Mouse (Mus musculus): ENCODE measurements at regions not wholly inside any gene's neighbourhood (a gene's known extent, or its start where the extent isn't known, plus 50 kb on each side); places are given as distances from the start of the nearest gene placed in this dataset. TPM values are rescaled to one million over a fixed set of nuclear protein-coding genes. Genes with fewer than 3 reads are reported as not detected.

DNA sequence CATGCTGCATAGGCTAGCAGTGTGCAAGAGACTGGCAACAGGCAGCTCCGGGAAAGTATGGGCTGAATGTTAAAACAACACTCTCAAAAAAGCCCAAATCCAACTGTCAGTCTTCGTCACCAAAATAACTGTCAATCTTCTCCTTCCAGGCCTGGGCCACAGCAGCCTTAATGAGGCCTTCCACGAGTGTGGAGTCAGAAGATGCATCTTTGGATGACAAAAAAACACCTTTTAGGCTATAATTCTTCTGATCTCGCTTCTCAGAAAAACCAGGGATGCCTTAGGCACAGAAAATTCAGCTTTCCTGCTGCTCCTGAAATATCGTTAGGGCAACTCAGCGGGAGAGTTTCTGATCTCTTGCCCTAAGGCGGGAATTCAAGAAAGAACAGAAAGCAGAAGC is 82.2 kb upstream of the Zpld1 start:
- H3K27ac ChIP-seq = no peak overlapping the region
- H3K4me3 ChIP-seq = no peak overlapping the region
- no peaks in the 10 kb centered on the region for H3K27me3 ChIP-seq
- no peak overlapping the region for H3K4me2 ChIP-seq
- no peak overlapping the region for H3K9ac ChIP-seq
- no peaks in the 10 kb centered on the region for H3K9me3 ChIP-seq
- H3K36me3 ChIP-seq = no peaks in the 10 kb centered on the region
- no peak for ATAC-seq (ENCODE audit: borderline replicate concordance, extremely low read depth, low FRiP score, low TSS enrichment)
- H3K4me1 ChIP-seq = 0 out of 2 replicates have a peak, but pooled peaks cover 12% of the 10 kb centered on the region
- 82% methylated on average over 7 of the region's 7 CpGs for WGBS

DNA sequence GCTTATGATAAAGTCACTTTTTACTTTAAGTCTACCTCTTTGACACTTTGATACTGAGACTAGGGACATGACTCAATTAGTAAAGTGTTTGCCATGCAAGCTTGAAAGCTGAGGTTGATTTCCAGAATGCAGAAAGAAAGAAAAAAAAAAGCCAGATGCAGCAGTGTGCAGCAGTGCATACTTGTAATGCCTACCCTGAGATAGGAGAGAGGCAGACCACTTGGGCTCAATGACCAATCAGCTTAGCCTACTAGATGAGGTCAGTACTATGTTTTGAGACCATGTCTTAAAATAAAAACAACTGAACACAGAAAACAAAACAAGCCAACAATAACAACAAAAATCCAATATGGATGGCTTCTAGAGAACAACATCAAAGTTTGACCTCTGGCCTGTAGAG is 81.4 kb upstream of the Zpld1 start:
- ATAC-seq (ENCODE audit: borderline replicate concordance, extremely low read depth, low FRiP score, low TSS enrichment) = peak; percentile 65; the same call in 1 of the 2 replicates
- no peak overlapping the region for H3K4me3 ChIP-seq
- H3K27me3 ChIP-seq = no peaks in the 10 kb centered on the region
- peak overlapping the region; percentile 82 for H3K27ac ChIP-seq
- H3K9ac ChIP-seq = no peak overlapping the region
- H3K36me3 ChIP-seq = no peaks in the 10 kb centered on the region
- no peak overlapping the region for H3K4me2 ChIP-seq
- H3K9me3 ChIP-seq = no peaks in the 10 kb centered on the region
- 0 out of 2 replicates have a peak, but pooled peaks cover 12% of the 10 kb centered on the region for H3K4me1 ChIP-seq

DNA sequence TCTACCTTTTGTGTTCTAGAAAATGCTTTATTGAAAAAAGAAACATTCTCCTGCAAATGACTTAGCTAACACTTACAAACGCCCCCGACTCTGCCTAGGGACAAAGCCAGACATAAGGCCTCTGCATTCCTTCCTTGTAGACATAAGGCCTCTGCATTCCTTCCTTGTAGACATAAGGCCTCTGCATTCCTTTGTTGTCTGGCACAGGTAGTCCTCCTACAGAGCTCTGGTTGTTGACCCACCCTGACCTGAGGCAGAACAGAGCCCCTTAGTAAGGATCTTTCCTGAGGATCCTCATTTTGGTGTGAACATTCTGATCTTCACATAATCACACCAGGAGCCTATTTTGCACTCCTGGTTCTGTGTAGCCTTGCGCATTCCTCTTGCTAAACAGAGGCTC is 80.9 kb upstream of the Zpld1 start:
- peak overlapping the region; percentile 82 for H3K27ac ChIP-seq
- 0 out of 2 replicates have a peak, but pooled peaks cover 12% of the 10 kb centered on the region for H3K4me1 ChIP-seq
- no peaks in the 10 kb centered on the region for H3K9me3 ChIP-seq
- no peaks in the 10 kb centered on the region for H3K36me3 ChIP-seq
- no peak overlapping the region for H3K9ac ChIP-seq
- 56% methylated on average over 3 of the region's 3 CpGs for WGBS
- H3K4me3 ChIP-seq = no peak overlapping the region
- peak; percentile 91 for ATAC-seq (ENCODE audit: borderline replicate concordance, extremely low read depth, low FRiP score, low TSS enrichment)
- H3K27me3 ChIP-seq = no peaks in the 10 kb centered on the region
- no peak overlapping the region for H3K4me2 ChIP-seq

DNA sequence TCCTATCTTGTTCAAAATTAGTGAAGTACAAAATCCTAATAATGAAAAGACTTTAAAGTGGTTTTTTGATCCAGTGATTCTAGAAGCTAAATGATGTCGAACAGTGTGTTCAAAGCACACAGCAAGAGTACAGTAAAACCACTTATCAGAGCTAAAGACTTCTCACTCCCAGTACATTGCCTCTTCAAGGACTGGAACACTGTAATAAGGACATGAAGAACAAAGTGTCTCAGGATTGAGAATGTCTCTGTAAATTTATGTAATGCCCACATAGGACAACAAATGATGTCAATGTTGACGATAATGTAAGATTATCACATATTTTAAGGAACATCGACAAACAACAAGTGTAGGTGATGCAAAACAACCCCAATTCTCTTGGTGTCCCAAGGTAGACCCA is 78.1 kb upstream of the Zpld1 start:
- H3K9ac ChIP-seq = no peak overlapping the region
- no peak overlapping the region for H3K27ac ChIP-seq
- H3K36me3 ChIP-seq = no peaks in the 10 kb centered on the region
- WGBS = 88% methylated on average over 3 of the region's 3 CpGs
- H3K9me3 ChIP-seq = no peaks in the 10 kb centered on the region
- H3K4me3 ChIP-seq = no peak overlapping the region
- ATAC-seq (ENCODE audit: borderline replicate concordance, extremely low read depth, low FRiP score, low TSS enrichment) = no peak
- H3K4me2 ChIP-seq = no peak overlapping the region
- H3K27me3 ChIP-seq = no peaks in the 10 kb centered on the region
- 0 out of 2 replicates have a peak, but pooled peaks cover 8% of the 10 kb centered on the region for H3K4me1 ChIP-seq

DNA sequence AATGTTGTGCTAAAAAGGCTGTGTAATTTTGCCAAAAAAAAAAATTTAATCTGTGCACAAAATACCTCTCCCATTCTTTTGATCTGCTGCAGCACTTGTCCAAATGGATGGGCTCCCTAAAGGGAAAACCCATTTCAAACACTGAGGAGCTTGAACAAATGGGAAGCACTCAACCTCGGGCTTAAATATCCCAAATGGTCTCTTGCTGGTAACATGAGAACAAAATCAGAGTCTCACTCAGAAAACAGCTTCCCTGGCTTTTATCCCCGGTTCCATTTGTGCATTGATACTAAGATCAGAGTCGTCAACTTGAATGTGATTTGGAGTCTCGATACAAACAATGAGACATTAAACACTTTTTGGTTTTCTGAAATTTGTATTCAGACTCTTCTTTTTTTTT is 59.9 kb upstream of the Zpld1 start:
- ATAC-seq (ENCODE audit: borderline replicate concordance, extremely low read depth, low FRiP score, low TSS enrichment) = no peak
- Histone ChIP-seq H3K9ac (no peak overlapping the region), H3K4me2 (no peak overlapping the region), H3K27ac (no peak overlapping the region), H3K9me3 (no peaks in the 10 kb centered on the region), H3K4me1 (no peaks in the 10 kb centered on the region), H3K36me3 (no peaks in the 10 kb centered on the region), H3K4me3 (no peak overlapping the region), H3K27me3 (no peaks in the 10 kb centered on the region)
- 42% methylated on average over 4 of the region's 4 CpGs for WGBS

DNA sequence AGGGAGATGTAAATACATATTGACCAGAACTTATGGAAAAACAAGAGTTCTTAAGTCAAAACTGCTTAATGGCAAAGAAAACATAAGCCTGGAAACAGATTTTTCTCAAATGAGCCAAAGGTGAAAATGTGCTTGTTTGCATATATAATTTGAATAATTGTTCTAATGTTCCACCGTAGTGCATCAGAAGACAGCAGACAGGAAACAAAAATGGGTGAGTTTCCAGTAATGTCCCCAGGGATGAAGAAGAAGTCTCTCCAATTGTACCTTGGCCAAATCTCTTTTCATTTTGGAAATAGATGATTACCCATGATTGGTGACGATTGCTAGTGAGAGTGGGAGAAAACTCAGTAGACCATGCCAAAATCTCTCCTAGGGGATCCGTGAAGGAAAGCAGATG is 58.3 kb upstream of the Zpld1 start:
- Histone ChIP-seq H3K9me3 (no peaks in the 10 kb centered on the region), H3K36me3 (no peaks in the 10 kb centered on the region), H3K27me3 (no peaks in the 10 kb centered on the region), H3K9ac (no peak overlapping the region), H3K27ac (no peak overlapping the region), H3K4me1 (no peaks in the 10 kb centered on the region), H3K4me3 (no peak overlapping the region), H3K4me2 (no peak overlapping the region)
- 71% methylated on average over 3 of the region's 3 CpGs for WGBS
- ATAC-seq (ENCODE audit: borderline replicate concordance, extremely low read depth, low FRiP score, low TSS enrichment) = no peak

Small RNA genes lying in the stretch of these regions (microRNA-seq; reads per million reads assigned to microRNA genes)
- not detected for gene Mir5118
